Mouse (Mus musculus) erythroblast, embryonic 14.5 days (primary cell): ENCODE measurements around the gene Ism2. TPM values are rescaled to one million over a fixed set of nuclear protein-coding genes. Genes with fewer than 3 reads are reported as not detected.
"Not testable (repeated sequence)": the region's sequence is repeated elsewhere in the genome, so short reads cannot be mapped to it uniquely, and the experiment has no call there.

Source experiments
- H3K27me3 ChIP-seq: 2 replicates; pipeline ENCODE4 v1.6.1; 2012; ENCODE audit warnings: inconsistent platforms; ENCODE audit not compliant: control insufficient read depth
- H3K36me3 ChIP-seq: 2 replicates; pipeline ENCODE4 v1.6.1; 2012; ENCODE audit warnings: mild to moderate bottlenecking, inconsistent platforms; ENCODE audit not compliant: control insufficient read depth
- H3K4me1 ChIP-seq: 2 replicates; pipeline ENCODE4 v1.6.1; 2012; ENCODE audit warnings: inconsistent platforms; ENCODE audit not compliant: control insufficient read depth
- H3K4me3 ChIP-seq: replicated peaks from 2 replicates; pipeline ENCODE3; 2012; ENCODE audit warnings: moderate library complexity, mild to moderate bottlenecking, inconsistent platforms
- H3K9me3 ChIP-seq: 2 replicates; pipeline ENCODE4 v1.6.1; 2012; ENCODE audit warnings: low read length, inconsistent platforms, mixed read lengths; ENCODE audit not compliant: control insufficient read depth
- GATA1 ChIP-seq: IDR thresholded peaks from 2 replicates; pipeline ENCODE4 v1.6.1; 2012; ENCODE audit warnings: low read length, inconsistent platforms, mixed read lengths
- TAL1 ChIP-seq: IDR thresholded peaks from 3 replicates; pipeline ENCODE4 v1.6.1; 2012; ENCODE audit warnings: low read length, inconsistent platforms, mixed read lengths
- polyA plus RNA-seq: library from polyadenylated mRNA; stranded (reverse); fragments of >175 nt; gene quantifications from 2 replicates; pipeline ENCODE4 v1.2.3, GENCODE M21; 2012

The Ism2 gene
- polyA plus RNA-seq, 1 experiment, result not detected

DNA sequence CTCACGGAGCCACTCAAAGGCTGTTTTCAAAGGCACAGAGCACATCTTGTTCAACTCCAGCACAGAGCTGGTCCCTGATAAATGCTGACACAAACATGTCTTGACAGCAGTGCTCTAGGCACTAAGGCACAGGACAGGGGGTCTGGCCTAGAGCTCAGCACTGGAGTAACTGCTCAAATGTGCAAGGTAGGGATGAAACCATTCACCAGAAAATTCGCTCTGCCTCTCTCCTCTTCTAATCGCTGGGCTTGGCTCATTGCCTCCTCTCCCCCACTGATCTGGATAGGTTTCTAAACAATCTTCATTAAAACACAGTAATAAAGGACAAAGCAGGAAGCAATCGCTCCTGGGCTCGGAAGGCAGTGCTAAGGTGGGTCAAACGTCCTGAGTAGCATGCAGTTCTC is 31.6 kb upstream of the Ism2 start:
- no peaks in the 10 kb centered on the region for H3K4me1 ChIP-seq
- no peak for TF ChIP-seq GATA1
- no peak for TF ChIP-seq TAL1
- H3K27me3 ChIP-seq, result no peaks in the 10 kb centered on the region
- H3K9me3 ChIP-seq, result no peaks in the 10 kb centered on the region
- H3K36me3 ChIP-seq, result peaks cover 7% of the 10 kb centered on the region
- no peak overlapping the region for H3K4me3 ChIP-seq

DNA sequence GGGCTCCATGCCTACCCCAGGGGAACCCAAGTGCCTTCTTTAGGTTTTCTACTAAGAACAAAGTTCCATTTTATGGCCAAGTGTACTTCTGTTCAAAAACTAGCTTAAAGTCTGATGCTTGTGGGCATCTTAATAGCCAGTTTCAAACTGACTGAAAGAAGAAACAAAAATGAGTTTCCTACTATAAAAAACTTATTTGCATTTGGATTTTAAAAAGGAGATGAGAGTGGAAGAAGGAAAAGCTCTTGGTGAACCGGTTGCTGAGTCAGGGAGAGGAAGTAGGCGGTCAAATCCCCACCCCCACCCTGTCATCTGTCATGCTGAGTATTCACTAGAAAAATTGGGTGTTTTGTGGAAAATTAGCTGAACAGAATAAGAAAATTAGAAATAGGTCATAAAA is 30.7 kb upstream of the Ism2 start:
- Histone ChIP-seq H3K36me3 (peaks cover 3% of the 10 kb centered on the region; the same call in 1 of the 2 replicates), H3K4me1 (no peaks in the 10 kb centered on the region), H3K27me3 (no peaks in the 10 kb centered on the region), H3K9me3 (no peaks in the 10 kb centered on the region), H3K4me3 (no peak overlapping the region)
- TF ChIP-seq TAL1, result no peak
- no peak for TF ChIP-seq GATA1

DNA sequence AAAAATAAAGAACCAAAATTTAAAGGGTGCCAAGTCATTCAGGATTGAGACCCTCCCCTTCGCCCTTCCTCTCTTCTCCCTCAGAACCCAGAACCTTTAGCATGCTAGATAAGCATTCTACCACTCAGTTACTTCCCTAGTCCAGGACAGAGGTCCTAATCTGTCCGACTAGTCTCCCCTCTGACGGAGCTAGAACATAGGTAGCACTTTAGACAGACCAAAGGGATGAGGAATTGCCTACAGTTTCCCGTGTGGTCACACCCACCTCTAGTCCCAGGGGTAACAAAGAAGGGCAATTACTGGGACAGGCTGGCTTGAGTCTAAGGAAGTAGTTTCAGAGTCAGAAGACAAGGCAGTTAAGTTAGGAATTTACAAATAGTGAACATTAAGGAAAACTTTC is 28.5 kb upstream of the Ism2 start:
- no peaks in the 10 kb centered on the region for H3K27me3 ChIP-seq
- TF ChIP-seq GATA1, result no peak
- no peak for TF ChIP-seq TAL1
- H3K4me3 ChIP-seq, result no peak overlapping the region

GRCm38 (mm10) chr12:87327610-87328009 is 28.1 kb upstream of the Ism2 start:
- TF ChIP-seq TAL1 (no peak), GATA1 (no peak)
- H3K4me1 ChIP-seq, result no peaks in the 10 kb centered on the region
- no peaks in the 10 kb centered on the region for H3K27me3 ChIP-seq
- no peaks in the 10 kb centered on the region for H3K9me3 ChIP-seq
- H3K36me3 ChIP-seq, result peaks cover 3% of the 10 kb centered on the region; the same call in 1 of the 2 replicates
- H3K4me3 ChIP-seq, result no peak overlapping the region

More for the DNA sequence above, 28.5 kb upstream of the Ism2 start:
- Histone ChIP-seq H3K9me3 (no peaks in the 10 kb centered on the region), H3K4me1 (no peaks in the 10 kb centered on the region), H3K36me3 (peaks cover 3% of the 10 kb centered on the region; the same call in 1 of the 2 replicates)

GRCm38 (mm10) chr12:87325452-87325851 is 25.9 kb upstream of the Ism2 start:
- H3K36me3 ChIP-seq, result no peaks in the 10 kb centered on the region; the same call in 1 of the 2 replicates
- no peak overlapping the region for H3K4me3 ChIP-seq
- no peak for TF ChIP-seq GATA1
- no peak for TF ChIP-seq TAL1
- H3K4me1 ChIP-seq, result no peaks in the 10 kb centered on the region
- H3K27me3 ChIP-seq, result no peaks in the 10 kb centered on the region
- no peaks in the 10 kb centered on the region for H3K9me3 ChIP-seq

DNA sequence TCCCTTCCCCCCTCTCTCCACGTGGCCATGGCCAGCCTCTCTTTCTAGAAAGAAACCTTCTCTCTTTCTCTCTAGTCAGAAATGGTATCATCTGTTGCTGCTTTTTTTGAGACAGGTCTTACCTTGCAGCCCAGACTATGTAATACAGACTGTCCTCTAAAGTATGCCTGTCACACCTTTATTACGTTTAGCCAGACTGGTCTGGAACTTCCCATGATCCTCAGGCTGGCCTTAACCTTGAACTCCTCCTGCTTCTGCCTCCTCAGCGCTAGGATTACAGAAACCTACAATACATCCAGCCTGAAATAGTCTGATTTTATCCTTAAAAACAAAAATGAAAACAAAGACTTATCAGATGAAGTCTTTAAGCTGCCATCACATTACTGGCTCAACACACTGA is 19.7 kb upstream of the Ism2 start:
- no peaks in the 10 kb centered on the region; the same call in 1 of the 2 replicates for H3K36me3 ChIP-seq

DNA sequence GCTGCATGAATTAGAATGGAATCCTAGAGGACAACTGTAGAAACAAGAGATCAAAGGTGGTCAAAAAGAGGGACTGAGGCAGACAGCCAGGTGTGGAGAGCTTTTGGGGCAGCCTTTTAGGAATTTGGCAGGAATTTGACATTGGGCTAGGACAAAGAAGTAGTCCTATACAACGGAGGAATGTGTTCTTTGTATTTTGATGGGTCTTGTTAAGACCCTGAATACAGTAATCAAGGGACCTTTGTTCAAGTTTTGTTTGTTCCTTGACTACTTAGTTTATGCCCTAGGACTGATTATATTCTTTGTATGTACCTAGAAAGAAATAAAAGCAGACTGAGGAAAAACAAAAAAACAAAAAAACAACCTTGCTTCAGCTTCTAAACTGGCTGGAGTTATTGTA is 18.4 kb upstream of the Ism2 start:
- no peaks in the 10 kb centered on the region; the same call in 1 of the 2 replicates for H3K36me3 ChIP-seq
- no peak for TF ChIP-seq GATA1
- TF ChIP-seq TAL1, result no peak

More for the DNA sequence above, 19.7 kb upstream of the Ism2 start:
- Histone ChIP-seq H3K4me1 (no peaks in the 10 kb centered on the region), H3K4me3 (no peak overlapping the region), H3K9me3 (no peaks in the 10 kb centered on the region), H3K27me3 (no peaks in the 10 kb centered on the region)
- TF ChIP-seq TAL1 (no peak), GATA1 (no peak)

GRCm38 (mm10) chr12:87313098-87313497 is 13.6 kb upstream of the Ism2 start:
- peaks cover 20% of the 10 kb centered on the region for H3K36me3 ChIP-seq
- no peaks in the 10 kb centered on the region for H3K27me3 ChIP-seq
- no peaks in the 10 kb centered on the region for H3K4me1 ChIP-seq
- TF ChIP-seq TAL1 (no peak), GATA1 (no peak)
- H3K4me3 ChIP-seq, result no peak overlapping the region
- H3K9me3 ChIP-seq, result no peaks in the 10 kb centered on the region

More for the DNA sequence above, 18.4 kb upstream of the Ism2 start:
- no peaks in the 10 kb centered on the region for H3K27me3 ChIP-seq
- no peaks in the 10 kb centered on the region for H3K4me1 ChIP-seq
- no peak overlapping the region for H3K4me3 ChIP-seq
- H3K9me3 ChIP-seq, result no peaks in the 10 kb centered on the region

DNA sequence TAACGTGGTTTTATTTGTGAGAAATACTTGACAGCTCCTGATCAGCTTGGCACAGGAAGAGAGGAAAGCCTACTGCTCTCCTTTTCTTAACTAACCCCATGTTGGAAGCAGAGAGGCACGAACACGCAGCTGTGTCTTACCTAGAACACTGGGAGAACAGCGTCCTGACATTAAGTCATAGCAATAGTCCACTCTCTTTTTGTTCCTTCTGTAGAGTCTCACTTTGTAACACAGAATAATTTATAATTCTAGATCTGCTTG is 7.0 kb upstream of the Ism2 start:
- H3K36me3 ChIP-seq, result peaks cover 15% of the 10 kb centered on the region
- H3K4me3 ChIP-seq, H3K27me3 ChIP-seq, H3K9me3 ChIP-seq, H3K4me1 ChIP-seq: not testable (repeated sequence)

GRCm38 (mm10) chr12:87305767-87306583 is 6.5 kb upstream of the Ism2 start:
- TF ChIP-seq GATA1, result no peak
- TF ChIP-seq TAL1, result no peak
- peaks cover 15% of the 10 kb centered on the region for H3K36me3 ChIP-seq

More at GRCm38 (mm10) chr12:87305767-87306583, 6.5 kb upstream of the Ism2 start:
- Histone ChIP-seq H3K27me3 (peaks cover 15% of the 10 kb centered on the region), H3K4me1 (no peaks in the 10 kb centered on the region), H3K4me3 (no peak overlapping the region), H3K9me3 (no peaks in the 10 kb centered on the region)
